In genomic region chr10:107662372-107663065, GRCm38 (mm10) we compare ENCODE assay signal across 8 mouse cellular contexts. TPM values are rescaled to one million over a fixed set of nuclear protein-coding genes. Genes with fewer than 3 reads are reported as not detected.
DNase-seq lines count a peak whose midpoint lies in the region; ATAC-seq lines count a peak whose summit lies in the region.

No protein-coding gene starts in this region.

- no peaks in the 10 kb centered on the region for H3K36me3 ChIP-seq in forebrain, embryonic 12.5 days (replicated peaks)

- H3K4me2 ChIP-seq in forebrain, embryonic 12.5 days, result no peak overlapping the region

- H3K4me1 ChIP-seq in forebrain, embryonic 12.5 days, result no peaks in the 10 kb centered on the region

- no peaks in the 10 kb centered on the region for H3K27me3 ChIP-seq in forebrain, embryonic 12.5 days

- H3K27ac ChIP-seq in forebrain, embryonic 12.5 days, result no peak overlapping the region

- peak; percentile 70; the same call in 1 of the 2 replicates for ATAC-seq in forebrain, embryonic 12.5 days (ENCODE audit: low FRiP score)

- no peaks in the 10 kb centered on the region for H3K9me3 ChIP-seq in forebrain, embryonic 12.5 days

- no peak overlapping the region for H3K4me3 ChIP-seq in forebrain, embryonic 12.5 days (replicated peaks)

- no peak overlapping the region for H3K9ac ChIP-seq in forebrain, embryonic 12.5 days

- peak; percentile 50 for DNase-seq in embryo, embryonic 10 days (ENCODE audit: low spot score)
- DNase-seq in embryo, embryonic 9.5 days (ENCODE audit: extremely low spot score), result no peak
- DNase-seq in 3T3-L1 (ENCODE audit: low read depth, low spot score), result peak; percentile 61
- peak; percentile 24 to 47 for DNase-seq in layer of hippocampus, postnatal 36 days
- peak; percentile 38 for DNase-seq in retina, postnatal 1 day
- no peak for DNase-seq in testis, postnatal 14 days (ENCODE audit: low spot score)
- DNase-seq in cerebellum, postnatal 36 days, result no peak

- 62% methylated on average over 5 of the region's 5 CpGs for WGBS in forebrain, embryonic 12.5 days

RNA-seq across cellular contexts. Expression of gene Ptprq, which starts 57.3 kb away (rescaled TPM):
- polyA plus RNA-seq in forebrain, embryonic 12.5 days (2016; fragmentation: Nextera tagmentation; extraction: Ambion mirVana), result 0.06 TPM in 1 of 2 replicates, not detected in the other
- total RNA-seq in layer of hippocampus, postnatal 36 days (2021), result under 1 TPM; 0.12 to 0.15 TPM

Comparison
In these comparisons a context has a peak if more than half of its experiments do, and no peak if none do; other contexts are left out.
1. DNase-seq: peak in embryo, embryonic 10 days (single experiment), 3T3-L1 (single experiment), layer of hippocampus, postnatal 36 days (2 of 2) and retina, postnatal 1 day (single experiment); none in embryo, embryonic 9.5 days (single experiment), testis, postnatal 14 days (single experiment) and cerebellum, postnatal 36 days (0 of 2).